Mouse (Mus musculus): ENCODE measurements around the gene E130308A19Rik. TPM values are rescaled to one million over a fixed set of nuclear protein-coding genes. Genes with fewer than 3 reads are reported as not detected.

The E130308A19Rik gene
- polyA plus RNA-seq, 1 experiment from 2014 or later: 24.1 TPM

GRCm38 (mm10) chr4:59709321-59709720, 83.3 kb downstream of the E130308A19Rik start:
- ATAC-seq (replicated peaks; ENCODE audit: low FRiP score, low TSS enrichment, low read depth): no peak
- no peak overlapping the region for H3K4me3 ChIP-seq (ENCODE audit: low read depth, low read length)
- peaks cover 6% of the 10 kb centered on the region; the same call in 1 of the 2 replicates for H3K4me1 ChIP-seq (replicated peaks; ENCODE audit: control insufficient read depth, insufficient read depth, low read length)
- H3K36me3 ChIP-seq (ENCODE audit: control insufficient read depth, insufficient read depth, low read length): no peaks in the 10 kb centered on the region
- no peak overlapping the region for H3K4me2 ChIP-seq (ENCODE audit: low read length)
- no peaks in the 10 kb centered on the region for H3K9me3 ChIP-seq (ENCODE audit: control insufficient read depth, low read length)
- 91% methylated on average over 5 of the region's 5 CpGs for WGBS
- no peaks in the 10 kb centered on the region for H3K27me3 ChIP-seq (replicated peaks; ENCODE audit: control insufficient read depth, insufficient read depth, low read length)
- no peak overlapping the region for H3K9ac ChIP-seq (ENCODE audit: low read length)
- no peak overlapping the region for H3K27ac ChIP-seq (ENCODE audit: low read depth)
- DNase-seq (ENCODE audit: low spot score): no peak

- WGBS: 68% methylated on average over 8 of the region's 8 CpGs
- Histone ChIP-seq H3K4me1 (replicated peaks; ENCODE audit: control insufficient read depth, insufficient read depth, low read length) (peaks cover 6% of the 10 kb centered on the region; the same call in 1 of the 2 replicates), H3K36me3 (ENCODE audit: control insufficient read depth, insufficient read depth, low read length) (no peaks in the 10 kb centered on the region), H3K9me3 (ENCODE audit: control insufficient read depth, low read length) (no peaks in the 10 kb centered on the region), H3K4me3 (ENCODE audit: low read depth, low read length) (no peak overlapping the region), H3K4me2 (ENCODE audit: low read length) (no peak overlapping the region), H3K27me3 (replicated peaks; ENCODE audit: control insufficient read depth, insufficient read depth, low read length) (no peaks in the 10 kb centered on the region), H3K27ac (ENCODE audit: low read depth) (no peak overlapping the region), H3K9ac (ENCODE audit: low read length) (no peak overlapping the region)
- ATAC-seq (replicated peaks; ENCODE audit: low FRiP score, low TSS enrichment, low read depth) (no peak), DNase-seq (ENCODE audit: low spot score) (no peak)
Measured at GRCm38 (mm10) chr4:59710736-59711389, 84.9 kb downstream of the E130308A19Rik start.

DNA sequence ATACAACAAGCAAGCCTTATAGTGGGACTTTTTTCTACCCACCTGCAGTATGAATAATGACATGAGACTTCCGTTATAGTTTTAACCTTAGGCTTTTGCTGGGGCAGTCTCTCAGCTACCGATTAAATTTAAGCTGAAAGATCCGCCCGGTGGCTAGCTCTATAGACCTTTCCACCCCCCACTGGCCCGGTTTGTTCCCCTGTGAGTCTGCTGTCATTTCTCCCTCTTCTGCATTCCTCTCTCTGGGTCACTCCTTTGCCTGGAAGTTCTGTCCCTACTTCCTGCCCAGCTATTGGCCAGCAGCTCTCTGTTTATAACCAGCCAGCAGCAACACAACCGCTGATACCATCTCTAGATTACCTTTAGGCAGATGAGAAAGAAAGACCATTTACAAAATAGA, 86.4 kb downstream of the E130308A19Rik start:
- DNase-seq (ENCODE audit: low spot score) (no peak), ATAC-seq (replicated peaks; ENCODE audit: low FRiP score, low TSS enrichment, low read depth) (no peak)
- Histone ChIP-seq H3K4me3 (ENCODE audit: low read depth, low read length) (no peak overlapping the region), H3K27ac (ENCODE audit: low read depth) (no peak overlapping the region), H3K4me2 (ENCODE audit: low read length) (no peak overlapping the region), H3K4me1 (replicated peaks; ENCODE audit: control insufficient read depth, insufficient read depth, low read length) (peaks cover 6% of the 10 kb centered on the region; the same call in 1 of the 2 replicates), H3K9me3 (ENCODE audit: control insufficient read depth, low read length) (no peaks in the 10 kb centered on the region), H3K27me3 (replicated peaks; ENCODE audit: control insufficient read depth, insufficient read depth, low read length) (no peaks in the 10 kb centered on the region), H3K9ac (ENCODE audit: low read length) (no peak overlapping the region), H3K36me3 (ENCODE audit: control insufficient read depth, insufficient read depth, low read length) (no peaks in the 10 kb centered on the region)
- WGBS: 62% methylated on average over 6 of the region's 6 CpGs

- ATAC-seq (replicated peaks; ENCODE audit: low FRiP score, low TSS enrichment, low read depth): no peak
- no peaks in the 10 kb centered on the region for H3K9me3 ChIP-seq (ENCODE audit: control insufficient read depth, low read length)
- no peak overlapping the region for H3K4me2 ChIP-seq (ENCODE audit: low read length)
Measured at GRCm38 (mm10) chr4:59712955-59713354, 86.9 kb downstream of the E130308A19Rik start.

DNA sequence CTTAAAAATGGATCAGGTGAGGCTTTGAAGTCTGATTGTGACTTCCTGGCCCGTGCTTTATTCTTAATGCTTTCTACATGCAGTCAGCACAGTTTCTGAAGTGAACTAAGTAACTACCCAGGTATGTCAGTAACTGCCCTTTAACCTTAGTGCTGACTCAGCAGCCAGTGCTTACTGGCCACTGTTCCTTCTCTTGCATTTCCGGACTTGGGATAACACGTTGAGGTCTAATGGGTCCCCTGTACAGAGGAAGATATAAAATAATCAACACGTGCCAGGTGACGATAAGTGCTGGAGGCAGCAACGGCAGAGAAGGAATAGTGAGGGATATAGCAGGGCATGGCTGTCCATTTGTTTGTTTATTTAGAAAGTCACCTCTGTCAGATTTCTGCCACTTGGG, 88.5 kb downstream of the E130308A19Rik start:
- Histone ChIP-seq H3K9me3 (ENCODE audit: control insufficient read depth, low read length) (no peaks in the 10 kb centered on the region), H3K27me3 (replicated peaks; ENCODE audit: control insufficient read depth, insufficient read depth, low read length) (no peaks in the 10 kb centered on the region), H3K27ac (ENCODE audit: low read depth) (no peak overlapping the region), H3K4me2 (ENCODE audit: low read length) (no peak overlapping the region), H3K4me1 (replicated peaks; ENCODE audit: control insufficient read depth, insufficient read depth, low read length) (peaks cover 6% of the 10 kb centered on the region; the same call in 1 of the 2 replicates), H3K9ac (ENCODE audit: low read length) (no peak overlapping the region), H3K4me3 (ENCODE audit: low read depth, low read length) (no peak overlapping the region), H3K36me3 (ENCODE audit: control insufficient read depth, insufficient read depth, low read length) (no peaks in the 10 kb centered on the region)
- 78% methylated on average over 6 of the region's 6 CpGs for WGBS
- DNase-seq (ENCODE audit: low spot score): no peak
- ATAC-seq (replicated peaks; ENCODE audit: low FRiP score, low TSS enrichment, low read depth): no peak

More at GRCm38 (mm10) chr4:59712955-59713354, 86.9 kb downstream of the E130308A19Rik start:
- WGBS: 66% methylated on average over 2 of the region's 2 CpGs
- no peaks in the 10 kb centered on the region for H3K36me3 ChIP-seq (ENCODE audit: control insufficient read depth, insufficient read depth, low read length)
- no peak overlapping the region for H3K9ac ChIP-seq (ENCODE audit: low read length)
- peaks cover 6% of the 10 kb centered on the region; the same call in 1 of the 2 replicates for H3K4me1 ChIP-seq (replicated peaks; ENCODE audit: control insufficient read depth, insufficient read depth, low read length)
- H3K27me3 ChIP-seq (replicated peaks; ENCODE audit: control insufficient read depth, insufficient read depth, low read length): no peaks in the 10 kb centered on the region
- H3K27ac ChIP-seq (ENCODE audit: low read depth): no peak overlapping the region
- no peak overlapping the region for H3K4me3 ChIP-seq (ENCODE audit: low read depth, low read length)
- DNase-seq (ENCODE audit: low spot score): no peak

- Histone ChIP-seq H3K9me3 (ENCODE audit: control insufficient read depth, low read length) (no peaks in the 10 kb centered on the region), H3K27me3 (replicated peaks; ENCODE audit: control insufficient read depth, insufficient read depth, low read length) (no peaks in the 10 kb centered on the region), H3K4me3 (ENCODE audit: low read depth, low read length) (no peak overlapping the region), H3K27ac (ENCODE audit: low read depth) (no peak overlapping the region), H3K4me1 (replicated peaks; ENCODE audit: control insufficient read depth, insufficient read depth, low read length) (peaks cover 6% of the 10 kb centered on the region; the same call in 1 of the 2 replicates), H3K4me2 (ENCODE audit: low read length) (no peak overlapping the region), H3K9ac (ENCODE audit: low read length) (no peak overlapping the region), H3K36me3 (ENCODE audit: control insufficient read depth, insufficient read depth, low read length) (0 out of 2 replicates have a peak, but pooled peaks cover 2% of the 10 kb centered on the region)
- DNase-seq (ENCODE audit: low spot score): no peak
- 81% methylated on average over 7 of the region's 7 CpGs for WGBS
- no peak for ATAC-seq (replicated peaks; ENCODE audit: low FRiP score, low TSS enrichment, low read depth)
Measured at GRCm38 (mm10) chr4:59714926-59715325, 88.9 kb downstream of the E130308A19Rik start.

GRCm38 (mm10) chr4:59715531-59715930, 89.5 kb downstream of the E130308A19Rik start:
- peaks cover 8% of the 10 kb centered on the region; the same call in 1 of the 2 replicates for H3K36me3 ChIP-seq (ENCODE audit: control insufficient read depth, insufficient read depth, low read length)
- no peak overlapping the region for H3K9ac ChIP-seq (ENCODE audit: low read length)
- WGBS: 86% methylated on average over 3 of the region's 3 CpGs
- DNase-seq (ENCODE audit: low spot score): no peak
- H3K4me3 ChIP-seq (ENCODE audit: low read depth, low read length): no peak overlapping the region
- ATAC-seq (replicated peaks; ENCODE audit: low FRiP score, low TSS enrichment, low read depth): no peak
- H3K27ac ChIP-seq (ENCODE audit: low read depth): no peak overlapping the region
- no peaks in the 10 kb centered on the region for H3K9me3 ChIP-seq (ENCODE audit: control insufficient read depth, low read length)
- peaks cover 5% of the 10 kb centered on the region; the same call in 1 of the 2 replicates for H3K4me1 ChIP-seq (replicated peaks; ENCODE audit: control insufficient read depth, insufficient read depth, low read length)
- no peaks in the 10 kb centered on the region for H3K27me3 ChIP-seq (replicated peaks; ENCODE audit: control insufficient read depth, insufficient read depth, low read length)
- H3K4me2 ChIP-seq (ENCODE audit: low read length): no peak overlapping the region

GRCm38 (mm10) chr4:59717349-59717748, 91.3 kb downstream of the E130308A19Rik start:
- Histone ChIP-seq H3K27me3 (replicated peaks; ENCODE audit: control insufficient read depth, insufficient read depth, low read length) (no peaks in the 10 kb centered on the region), H3K9ac (ENCODE audit: low read length) (no peak overlapping the region), H3K4me1 (replicated peaks; ENCODE audit: control insufficient read depth, insufficient read depth, low read length) (no peaks in the 10 kb centered on the region), H3K36me3 (ENCODE audit: control insufficient read depth, insufficient read depth, low read length) (peaks cover 9% of the 10 kb centered on the region; the same call in 1 of the 2 replicates), H3K27ac (ENCODE audit: low read depth) (no peak overlapping the region), H3K9me3 (ENCODE audit: control insufficient read depth, low read length) (no peaks in the 10 kb centered on the region), H3K4me3 (ENCODE audit: low read depth, low read length) (no peak overlapping the region), H3K4me2 (ENCODE audit: low read length) (no peak overlapping the region)
- ATAC-seq (replicated peaks; ENCODE audit: low FRiP score, low TSS enrichment, low read depth) (0 out of 2 replicates have a peak, but pooled peaks have one; percentile 47), DNase-seq (ENCODE audit: low spot score) (no peak)
- 76% methylated on average over 4 of the region's 4 CpGs for WGBS

GRCm38 (mm10) chr4:59718542-59718941, 92.5 kb downstream of the E130308A19Rik start:
- 56% methylated on average over 8 of the region's 8 CpGs for WGBS
- ATAC-seq (replicated peaks; ENCODE audit: low FRiP score, low TSS enrichment, low read depth): no peak
- H3K9ac ChIP-seq (ENCODE audit: low read length): no peak overlapping the region
- DNase-seq (ENCODE audit: low spot score): no peak
- no peaks in the 10 kb centered on the region for H3K27me3 ChIP-seq (replicated peaks; ENCODE audit: control insufficient read depth, insufficient read depth, low read length)
- H3K4me3 ChIP-seq (ENCODE audit: low read depth, low read length): no peak overlapping the region
- H3K4me1 ChIP-seq (replicated peaks; ENCODE audit: control insufficient read depth, insufficient read depth, low read length): no peaks in the 10 kb centered on the region
- no peak overlapping the region for H3K4me2 ChIP-seq (ENCODE audit: low read length)
- H3K9me3 ChIP-seq (ENCODE audit: control insufficient read depth, low read length): no peaks in the 10 kb centered on the region
- H3K27ac ChIP-seq (ENCODE audit: low read depth): no peak overlapping the region
- H3K36me3 ChIP-seq (ENCODE audit: control insufficient read depth, insufficient read depth, low read length): peaks cover 9% of the 10 kb centered on the region; the same call in 1 of the 2 replicates

All from intestine, embryonic 14.5 days (tissue).